Mouse (Mus musculus) myocyte (in vitro differentiated cells): ENCODE data around the gene Gstp3.

ENCODE experiments used
- POLR2A ChIP-seq: IDR thresholded peaks from one replicate; pipeline ENCODE4 v1.6.1; 2011; ENCODE audit warnings: low read depth, mild to moderate bottlenecking, control low read depth, moderate library complexity; ENCODE audit not compliant: insufficient read length
- POLR2AphosphoS2 ChIP-seq: IDR thresholded peaks from one replicate; pipeline ENCODE4 v1.6.1; 2011; ENCODE audit warnings: low read depth, control low read depth; ENCODE audit not compliant: insufficient read length
- REST ChIP-seq: IDR thresholded peaks from one replicate; pipeline ENCODE4 v1.6.1; 2011; ENCODE audit warnings: mild to moderate bottlenecking, control low read depth, moderate library complexity; ENCODE audit not compliant: insufficient read depth, insufficient read length
- USF1 ChIP-seq: IDR thresholded peaks from one replicate; pipeline ENCODE4 v1.6.1; 2011; ENCODE audit warnings: low read depth, mild to moderate bottlenecking, control low read depth, moderate library complexity

GRCm38 (mm10) chr19:4023185-4023584 lies 36.2 kb downstream of the Gstp3 start:
- TF ChIP-seq POLR2A: no peak
- TF ChIP-seq USF1: no peak
- TF ChIP-seq POLR2AphosphoS2: no peak
- no peak for TF ChIP-seq REST
